Mouse (Mus musculus) layer of hippocampus, postnatal 14 days (tissue): ENCODE data around the gene Slc4a10. TPM values are rescaled to one million over a fixed set of nuclear protein-coding genes. Genes with fewer than 3 reads are reported as not detected.
"Not testable (repeated sequence)": the region's sequence is repeated elsewhere in the genome, so short reads cannot be mapped to it uniquely, and the experiment has no call there.

Experiments used
- DNase-seq, 2 experiments: peaks; one replicate each; pipeline ENCODE4 v3.0.0; 2021 to 2022; ENCODE audit warnings: low spot score in 2 of 2, mixed read lengths in 1 of 2
- long read RNA-seq, 2 experiments: library from polyadenylated mRNA; stranded (forward); transcript quantifications; one replicate each; pipeline ENCODE4 v2.0.0; 2021
- total RNA-seq, 2 experiments: library from RNA; stranded (reverse); gene quantifications; 2 replicates each; pipeline ENCODE4 v1.2.3; 2021

The Slc4a10 gene
- total RNA-seq = 100 to 1,000 TPM; 179 to 181 TPM
- long read RNA-seq, experiment 1, full-length matches to known transcripts = 17 of 50 reads
- long read RNA-seq, experiment 1, partial matches to known transcripts = 15 of 50 reads
- long read RNA-seq, experiment 1, other reads (novel, unspliced or antisense) = 18 of 50 reads
- long read RNA-seq, experiment 2, full-length matches to known transcripts = 14 of 46 reads
- long read RNA-seq, experiment 2, partial matches to known transcripts = 23 of 46 reads
- long read RNA-seq, experiment 2, other reads (novel, unspliced or antisense) = 9 of 46 reads

GRCm38 (mm10) chr2:62046421-62046845, at the start of gene Slc4a10:
TSS of gene Slc4a10 (plus strand) at chr2:62046462.
- peak; percentile 49 to 57 for DNase-seq

- not testable (repeated sequence) for DNase-seq
These were observed 45.0 kb upstream of the Slc4a10 start for GRCm38 (mm10) chr2:62001251-62001650.

GRCm38 (mm10) chr2:62018209-62018608, 28.1 kb upstream of the Slc4a10 start:
- no peak for DNase-seq

- peak; percentile 32 to 37 for DNase-seq
These were observed 720 bp downstream of the Slc4a10 start for GRCm38 (mm10) chr2:62046861-62047503.

GRCm38 (mm10) chr2:62047504-62048005, 1.3 kb downstream of the Slc4a10 start:
- peak; percentile 68 to 79 for DNase-seq

- peak; percentile 3 to 6 for DNase-seq
These were observed 1.9 kb downstream of the Slc4a10 start for GRCm38 (mm10) chr2:62048116-62048515.

- no peak for DNase-seq
These were observed 30.2 kb downstream of the Slc4a10 start for GRCm38 (mm10) chr2:62076512-62076911.

GRCm38 (mm10) chr2:62087566-62087965, 41.3 kb downstream of the Slc4a10 start:
- no peak for DNase-seq

GRCm38 (mm10) chr2:62088715-62089114, 42.5 kb downstream of the Slc4a10 start:
- no peak for DNase-seq

GRCm38 (mm10) chr2:62089208-62089607, 42.9 kb downstream of the Slc4a10 start:
- no peak for DNase-seq

GRCm38 (mm10) chr2:62100526-62100925, 54.3 kb downstream of the Slc4a10 start:
- DNase-seq = no peak

GRCm38 (mm10) chr2:62115346-62115745, 69.1 kb downstream of the Slc4a10 start:
- DNase-seq = peak in 1 of 2 experiments; percentile 17

GRCm38 (mm10) chr2:62129975-62130374, 83.7 kb downstream of the Slc4a10 start:
- DNase-seq = no peak

- no peak for DNase-seq
These were observed 88.6 kb downstream of the Slc4a10 start for GRCm38 (mm10) chr2:62134911-62135310.

- DNase-seq = peak in 1 of 2 experiments; percentile 33
These were observed 101.4 kb downstream of the Slc4a10 start for GRCm38 (mm10) chr2:62147636-62148035.

- DNase-seq = no peak
These were observed 103.2 kb downstream of the Slc4a10 start for GRCm38 (mm10) chr2:62149421-62149820.

GRCm38 (mm10) chr2:62150830-62151229, 104.6 kb downstream of the Slc4a10 start:
- peak; percentile 11 to 37 for DNase-seq

GRCm38 (mm10) chr2:62210109-62210508, 163.8 kb downstream of the Slc4a10 start:
- DNase-seq = no peak

- no peak for DNase-seq
These were observed 164.8 kb downstream of the Slc4a10 start for GRCm38 (mm10) chr2:62211106-62211505.

- no peak for DNase-seq
These were observed 181.3 kb downstream of the Slc4a10 start for GRCm38 (mm10) chr2:62227563-62227962.

- no peak for DNase-seq
These were observed 185.0 kb downstream of the Slc4a10 start for GRCm38 (mm10) chr2:62231271-62231670.

- DNase-seq = peak; percentile 2 to 14
These were observed 197.9 kb downstream of the Slc4a10 start for GRCm38 (mm10) chr2:62244167-62244566.
